Mouse (Mus musculus) spleen, adult 2 months (tissue): ENCODE results near the gene Spopl.

ENCODE experiments used
- CTCF ChIP-seq: fragments of 200-500 bp; IDR thresholded peaks from 2 replicates; pipeline ENCODE4 v1.5.1; 2011; ENCODE audit warnings: mild to moderate bottlenecking, inconsistent platforms; ENCODE audit not compliant: insufficient read depth, insufficient read length, insufficient replicate concordance; ENCODE audit errors: extremely low read depth
- POLR2A ChIP-seq: fragments of 200-500 bp; IDR thresholded peaks from 2 replicates; pipeline ENCODE4 v1.6.1; 2011; ENCODE audit warnings: low read depth, low read length, inconsistent platforms

DNA sequence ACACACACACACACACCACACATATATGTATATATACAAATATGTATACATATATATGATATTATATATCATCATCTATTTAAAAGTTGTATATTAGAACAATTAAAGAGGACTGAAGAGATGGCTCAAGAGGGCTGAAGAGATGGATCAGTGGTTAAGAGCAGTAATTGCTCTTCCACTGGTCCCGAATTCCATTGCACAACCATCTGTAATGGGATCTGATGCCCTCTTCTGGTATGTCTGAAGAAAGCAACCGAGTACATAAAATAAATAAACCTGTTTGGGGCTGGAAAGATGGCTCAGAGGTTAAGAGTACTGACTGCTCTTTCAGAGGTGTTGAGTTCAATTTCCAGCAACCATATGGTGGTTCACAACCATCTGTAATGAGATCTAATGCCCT lies 16.9 kb upstream of the Spopl start:
- TF ChIP-seq POLR2A (no peak), CTCF (no peak)
